Mouse (Mus musculus): ENCODE results near the gene Aars2. TPM values are rescaled to one million over a fixed set of nuclear protein-coding genes. Genes with fewer than 3 reads are reported as not detected.

Aars2 gene
- polyA plus RNA-seq, 1 experiment from 2014 or later: 5.6 TPM

GRCm38 (mm10) chr17:45565103-45565502 is 58.5 kb downstream of the Aars2 start:
- Histone ChIP-seq H3K27me3 (ENCODE audit: control insufficient read depth, insufficient read depth, low read depth, low read length) (no peaks in the 10 kb centered on the region), H3K9ac (ENCODE audit: low read depth, low read length) (peak overlapping the region; percentile 77; the same call in 1 of the 2 replicates), H3K4me2 (ENCODE audit: low read depth, low read length) (peak overlapping the region; percentile 77), H3K4me1 (ENCODE audit: control insufficient read depth, low read depth, low read length) (peaks cover 18% of the 10 kb centered on the region), H3K9me3 (replicated peaks; ENCODE audit: control insufficient read depth, low read length) (no peaks in the 10 kb centered on the region), H3K36me3 (ENCODE audit: control insufficient read depth, insufficient read depth) (peaks cover 35% of the 10 kb centered on the region), H3K27ac (ENCODE audit: low read length) (no peak overlapping the region), H3K4me3 (ENCODE audit: low read depth, low read length) (peak overlapping the region; percentile 69)
- WGBS (ENCODE audit: insufficient replicate concordance): 92% methylated on average over 11 of the region's 11 CpGs
- no peak for ATAC-seq (ENCODE audit: low read depth)

GRCm38 (mm10) chr17:45566031-45566359 is 59.4 kb downstream of the Aars2 start:
- peaks cover 20% of the 10 kb centered on the region for H3K4me1 ChIP-seq (ENCODE audit: control insufficient read depth, low read depth, low read length)
- WGBS (ENCODE audit: insufficient replicate concordance): 46% methylated on average over 1 of the region's 1 CpGs
- no peak overlapping the region for H3K4me3 ChIP-seq (ENCODE audit: low read depth, low read length)

GRCm38 (mm10) chr17:45566360-45567161 is 59.9 kb downstream of the Aars2 start:
- H3K4me2 ChIP-seq (ENCODE audit: low read depth, low read length): no peak overlapping the region
- ATAC-seq (ENCODE audit: low read depth): no peak
- H3K9me3 ChIP-seq (replicated peaks; ENCODE audit: control insufficient read depth, low read length): no peaks in the 10 kb centered on the region
- WGBS (ENCODE audit: insufficient replicate concordance): 60% methylated on average over 18 of the region's 18 CpGs
- H3K36me3 ChIP-seq (ENCODE audit: control insufficient read depth, insufficient read depth): peaks cover 50% of the 10 kb centered on the region
- no peak overlapping the region for H3K27ac ChIP-seq (ENCODE audit: low read length)
- peaks cover 23% of the 10 kb centered on the region for H3K4me1 ChIP-seq (ENCODE audit: control insufficient read depth, low read depth, low read length)
- no peaks in the 10 kb centered on the region for H3K27me3 ChIP-seq (ENCODE audit: control insufficient read depth, insufficient read depth, low read depth, low read length)
- no peak overlapping the region for H3K9ac ChIP-seq (ENCODE audit: low read depth, low read length)
- no peak overlapping the region for H3K4me3 ChIP-seq (ENCODE audit: low read depth, low read length)

More at GRCm38 (mm10) chr17:45566031-45566359, 59.4 kb downstream of the Aars2 start:
- Histone ChIP-seq H3K9me3 (replicated peaks; ENCODE audit: control insufficient read depth, low read length) (no peaks in the 10 kb centered on the region), H3K9ac (ENCODE audit: low read depth, low read length) (no peak overlapping the region), H3K27ac (ENCODE audit: low read length) (no peak overlapping the region), H3K27me3 (ENCODE audit: control insufficient read depth, insufficient read depth, low read depth, low read length) (no peaks in the 10 kb centered on the region), H3K36me3 (ENCODE audit: control insufficient read depth, insufficient read depth) (peaks cover 44% of the 10 kb centered on the region), H3K4me2 (ENCODE audit: low read depth, low read length) (no peak overlapping the region)
- ATAC-seq (ENCODE audit: low read depth): no peak

DNA sequence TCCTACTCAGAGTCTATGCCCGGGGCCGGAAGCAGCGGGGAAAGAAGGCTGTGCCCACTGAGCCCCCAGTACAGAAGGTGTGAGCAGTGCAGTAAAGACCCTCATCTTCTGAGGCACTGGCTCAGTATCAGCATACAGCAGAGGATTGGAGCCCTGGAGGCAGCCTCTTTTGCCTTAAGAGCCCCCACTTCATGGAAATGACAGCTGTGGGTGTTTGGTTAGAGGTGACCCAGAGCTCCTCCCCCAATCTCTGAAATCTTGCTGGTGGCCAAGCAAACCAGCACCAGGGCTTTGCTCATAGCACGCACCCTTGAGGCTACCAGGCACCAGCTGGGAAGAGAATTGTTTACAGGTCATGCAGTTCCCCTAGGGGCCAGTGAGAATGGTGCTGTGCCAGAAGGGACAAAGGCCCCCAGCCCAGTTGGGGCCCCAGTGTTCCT is 60.5 kb downstream of the Aars2 start:
- Histone ChIP-seq H3K4me1 (ENCODE audit: control insufficient read depth, low read depth, low read length) (peaks cover 23% of the 10 kb centered on the region), H3K27me3 (ENCODE audit: control insufficient read depth, insufficient read depth, low read depth, low read length) (no peaks in the 10 kb centered on the region), H3K4me3 (ENCODE audit: low read depth, low read length) (no peak overlapping the region), H3K27ac (ENCODE audit: low read length) (no peak overlapping the region), H3K9me3 (replicated peaks; ENCODE audit: control insufficient read depth, low read length) (no peaks in the 10 kb centered on the region), H3K36me3 (ENCODE audit: control insufficient read depth, insufficient read depth) (peaks cover 52% of the 10 kb centered on the region), H3K4me2 (ENCODE audit: low read depth, low read length) (no peak overlapping the region), H3K9ac (ENCODE audit: low read depth, low read length) (no peak overlapping the region)
- ATAC-seq (ENCODE audit: low read depth): no peak
- WGBS (ENCODE audit: insufficient replicate concordance): 40% methylated on average over 4 of the region's 4 CpGs

- peaks cover 27% of the 10 kb centered on the region for H3K4me1 ChIP-seq (ENCODE audit: control insufficient read depth, low read depth, low read length)
Observed at GRCm38 (mm10) chr17:45568990-45569389, 62.3 kb downstream of the Aars2 start.

DNA sequence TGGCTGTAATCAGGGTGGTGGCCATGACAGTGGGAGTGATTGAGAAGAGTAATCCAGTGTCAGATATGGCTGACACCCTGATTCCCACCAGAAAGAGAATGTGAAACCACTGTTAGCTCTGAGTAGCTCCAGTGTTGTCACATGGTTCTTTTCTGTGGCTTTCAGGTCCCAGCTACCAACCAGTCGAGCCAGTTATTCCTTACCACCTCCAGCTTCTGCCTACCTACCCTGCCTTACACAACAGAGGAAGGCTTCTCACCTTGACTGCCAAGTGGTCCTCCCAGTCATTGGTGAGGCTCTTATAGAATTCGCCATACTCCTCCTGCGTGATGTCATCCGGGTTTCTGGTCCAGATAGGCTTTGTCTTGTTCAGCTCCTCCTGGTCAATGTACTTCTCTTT is 63.4 kb downstream of the Aars2 start:
- Histone ChIP-seq H3K9me3 (replicated peaks; ENCODE audit: control insufficient read depth, low read length) (no peaks in the 10 kb centered on the region), H3K4me1 (ENCODE audit: control insufficient read depth, low read depth, low read length) (peaks cover 29% of the 10 kb centered on the region), H3K4me3 (ENCODE audit: low read depth, low read length) (no peak overlapping the region), H3K4me2 (ENCODE audit: low read depth, low read length) (no peak overlapping the region), H3K27ac (ENCODE audit: low read length) (no peak overlapping the region), H3K36me3 (ENCODE audit: control insufficient read depth, insufficient read depth) (peaks cover 52% of the 10 kb centered on the region), H3K9ac (ENCODE audit: low read depth, low read length) (no peak overlapping the region), H3K27me3 (ENCODE audit: control insufficient read depth, insufficient read depth, low read depth, low read length) (no peaks in the 10 kb centered on the region)
- no peak for ATAC-seq (ENCODE audit: low read depth)
- 69% methylated on average over 4 of the region's 4 CpGs for WGBS (ENCODE audit: insufficient replicate concordance)

More at GRCm38 (mm10) chr17:45568990-45569389, 62.3 kb downstream of the Aars2 start:
- H3K9ac ChIP-seq (ENCODE audit: low read depth, low read length): no peak overlapping the region
- H3K4me3 ChIP-seq (ENCODE audit: low read depth, low read length): no peak overlapping the region
- no peak overlapping the region for H3K4me2 ChIP-seq (ENCODE audit: low read depth, low read length)
- no peak overlapping the region for H3K27ac ChIP-seq (ENCODE audit: low read length)
- peaks cover 52% of the 10 kb centered on the region for H3K36me3 ChIP-seq (ENCODE audit: control insufficient read depth, insufficient read depth)
- WGBS (ENCODE audit: insufficient replicate concordance): 85% methylated on average over 12 of the region's 12 CpGs
- ATAC-seq (ENCODE audit: low read depth): no peak
- H3K9me3 ChIP-seq (replicated peaks; ENCODE audit: control insufficient read depth, low read length): no peaks in the 10 kb centered on the region
- no peaks in the 10 kb centered on the region for H3K27me3 ChIP-seq (ENCODE audit: control insufficient read depth, insufficient read depth, low read depth, low read length)

Other genes with a start within 250 kb of the Aars2 start
- gene Cdc5l, start 73.1 kb upstream of the Aars2 start, polyA plus RNA-seq (2015; fragmentation: Nextera tagmentation; extraction: Ambion mirVana): 24.7 and 25.6 TPM in 2 replicates
- gene Spats1, start 31.4 kb upstream of the Aars2 start, polyA plus RNA-seq (2015; fragmentation: Nextera tagmentation; extraction: Ambion mirVana): 0.15 and 0.21 TPM in 2 replicates
- gene Tcte1, start 16.6 kb downstream of the Aars2 start, polyA plus RNA-seq (2015; fragmentation: Nextera tagmentation; extraction: Ambion mirVana): 0.06 TPM in 1 of 2 replicates, not detected in the other
- gene Tmem151b, start 42.8 kb downstream of the Aars2 start, polyA plus RNA-seq (2015; fragmentation: Nextera tagmentation; extraction: Ambion mirVana): 0.12 TPM in 2 replicates
- gene Nfkbie, start 48.9 kb downstream of the Aars2 start, polyA plus RNA-seq (2015; fragmentation: Nextera tagmentation; extraction: Ambion mirVana): 1.8 TPM in 2 replicates
- 45.3 and 46.5 TPM in 2 replicates for gene Slc35b2, start 57.0 kb downstream of the Aars2 start, polyA plus RNA-seq (2015; fragmentation: Nextera tagmentation; extraction: Ambion mirVana)
- gene Hsp90ab1, start 66.4 kb downstream of the Aars2 start, polyA plus RNA-seq (2015; fragmentation: Nextera tagmentation; extraction: Ambion mirVana): 564 and 565 TPM in 2 replicates
- 154 and 162 TPM in 2 replicates for gene Slc29a1, start 92.8 kb downstream of the Aars2 start, polyA plus RNA-seq (2015; fragmentation: Nextera tagmentation; extraction: Ambion mirVana)
- 0.30 and 0.35 TPM in 2 replicates for gene Mymx, start 95.3 kb downstream of the Aars2 start, polyA plus RNA-seq (2015; fragmentation: Nextera tagmentation; extraction: Ambion mirVana)
- gene Capn11, start 152.5 kb downstream of the Aars2 start, polyA plus RNA-seq (2015; fragmentation: Nextera tagmentation; extraction: Ambion mirVana): 0.08 and 0.41 TPM in 2 replicates
- gene Mrpl14, start 179.5 kb downstream of the Aars2 start, polyA plus RNA-seq (2015; fragmentation: Nextera tagmentation; extraction: Ambion mirVana): 94.4 and 99.9 TPM in 2 replicates
- 8.2 and 10.0 TPM in 2 replicates for gene Tmem63b, start 180.1 kb downstream of the Aars2 start, polyA plus RNA-seq (2015; fragmentation: Nextera tagmentation; extraction: Ambion mirVana)
- not detected in 2 replicates for gene 1600014C23Rik, start 227.0 kb downstream of the Aars2 start, polyA plus RNA-seq (2015; fragmentation: Nextera tagmentation; extraction: Ambion mirVana)

All from liver, embryonic 16.5 days (tissue).